Comparison of ENCODE assay signal across 7 mouse cellular contexts in genomic region chr14:54894296-54895151, GRCm38 (mm10). TPM values are rescaled to one million over a fixed set of nuclear protein-coding genes. Genes with fewer than 3 reads are reported as not detected.
DNase-seq lines count a peak whose midpoint lies in the region; ATAC-seq and TF ChIP-seq lines count a peak whose summit lies in the region.

No protein-coding gene starts in this region.

- H3K9me3 ChIP-seq in ES-Bruce4 (replicated peaks; ENCODE audit: control insufficient read depth, insufficient read depth, low read length, poor library complexity, severe bottlenecking), result no peaks in the 10 kb centered on the region
- no peaks in the 10 kb centered on the region for H3K9me3 ChIP-seq in heart, embryonic 16.5 days (replicated peaks; ENCODE audit: control insufficient read depth, low read length)

- DNase-seq in R1 (ENCODE audit: low read depth, low spot score), result peak; percentile 51
- DNase-seq in kidney, postnatal 25 days, result peak; percentile 70 to 87
- peak; percentile 60 for DNase-seq in right cerebral cortex, postnatal 14 days

- H3K27me3 ChIP-seq in ES-Bruce4 (ENCODE audit: control insufficient read depth, insufficient read depth, low read length, poor library complexity, severe bottlenecking), result no peaks in the 10 kb centered on the region
- no peaks in the 10 kb centered on the region for H3K27me3 ChIP-seq in heart, embryonic 16.5 days (ENCODE audit: control insufficient read depth, insufficient read depth, low read length)

- H3K4me3 ChIP-seq in ES-Bruce4 (ENCODE audit: low read depth, low read length) (peak overlapping the region; percentile 98), macrophage (ENCODE audit: inconsistent target) (peak overlapping the region; percentile 77)
- peak overlapping the region; percentile 97 for H3K4me3 ChIP-seq in heart, embryonic 16.5 days (ENCODE audit: low read length)

- H3K9ac ChIP-seq in ES-Bruce4 (ENCODE audit: low read depth, poor library complexity, severe bottlenecking), result peak overlapping the region; percentile 100
- H3K9ac ChIP-seq in heart, embryonic 16.5 days (ENCODE audit: low read length), result peak overlapping the region; percentile 99

- no peak for TF ChIP-seq CTCF in ES-Bruce4 (IDR thresholded peaks at IDR 0.05; ENCODE audit: low read depth, low read length)

- H3K4me2 ChIP-seq in heart, embryonic 16.5 days (ENCODE audit: low read depth, low read length), result peak overlapping the region; percentile 85

- H3K27ac ChIP-seq in ES-Bruce4 (ENCODE audit: insufficient read depth, low read length), result peak overlapping the region; percentile 53; the same call in 1 of the 2 replicates
- H3K27ac ChIP-seq in heart, embryonic 16.5 days (ENCODE audit: low read length), result peak overlapping the region; percentile 94
- peak overlapping the region; percentile 14 for H3K27ac ChIP-seq in macrophage

- no peak for TF ChIP-seq EP300 in ES-Bruce4 (IDR thresholded peaks at IDR 0.05; ENCODE audit: insufficient read depth, low read depth, low read length)

- H3K36me3 ChIP-seq in ES-Bruce4 (ENCODE audit: control insufficient read depth, insufficient read depth, low read length, poor library complexity, severe bottlenecking) (peaks cover 34% of the 10 kb centered on the region), macrophage (ENCODE audit: inconsistent target) (peaks cover 26% of the 10 kb centered on the region)
- H3K36me3 ChIP-seq in heart, embryonic 16.5 days (ENCODE audit: control insufficient read depth, insufficient read depth), result peaks cover 31% of the 10 kb centered on the region

- no peak for TF ChIP-seq POLR2A in ES-Bruce4 (IDR thresholded peaks at IDR 0.05; ENCODE audit: insufficient read depth, low read length)

- under 1% methylated on average over 54 of the region's 54 CpGs for WGBS in heart, embryonic 16.5 days
- under 1% methylated on average over 52 of the region's 54 CpGs for WGBS in macrophage (ENCODE audit: missing documents)

- H3K4me1 ChIP-seq in ES-Bruce4 (ENCODE audit: control insufficient read depth, insufficient read depth, low read length), result peaks cover 2% of the 10 kb centered on the region
- H3K4me1 ChIP-seq in heart, embryonic 16.5 days (ENCODE audit: control insufficient read depth, insufficient read depth, low read length), result peaks cover 20% of the 10 kb centered on the region

- ATAC-seq in erythroblast, adult 5-6 weeks (replicated peaks; ENCODE audit: low FRiP score, poor library complexity, severe bottlenecking), result peak; percentile 35; the same call in 1 of the 2 replicates
- ATAC-seq in heart, embryonic 16.5 days (replicated peaks; ENCODE audit: extremely low read depth, insufficient read depth, low FRiP score), result peak; percentile 73

- H3K79me2 ChIP-seq in macrophage (ENCODE audit: inconsistent target), result peaks cover 25% of the 10 kb centered on the region

RNA-seq across cellular contexts. Expression of gene Pabpn1, which starts 2.2 kb away (rescaled TPM):
- polyA plus RNA-seq in ES-Bruce4 (2011; ENCODE audit: insufficient read depth, insufficient read length, low read depth, missing spikeins) (317 and 318 TPM in 2 replicates), macrophage (2018) (71.0 to 98.7 TPM (median 86.0 TPM) in 3 replicates)
- total RNA-seq in erythroblast, adult 5-6 weeks (2015; ENCODE audit: low replicate concordance), result 26.3 and 41.1 TPM in 2 replicates
- 54.6 and 55.9 TPM in 2 replicates for total RNA-seq in erythroblast, adult 5-6 weeks (2017; ENCODE audit: low replicate concordance)
- polyA plus RNA-seq in heart, embryonic 16.5 days (2015; fragmentation: Nextera tagmentation; extraction: Ambion mirVana), result 61.9 and 68.4 TPM in 2 replicates
- total RNA-seq in macrophage (2018; cell fraction: chromatin; rRNA removed), result 100 to 1,000 TPM; 222 to 552 (median 353) TPM
- 10 to 100 TPM; 63.5 to 89.5 (median 74.3) TPM for total RNA-seq in macrophage (2018; cell fraction: cytosol; rRNA removed)
- 100 to 1,000 TPM; 125 to 363 (median 195) TPM for total RNA-seq in macrophage (2018; cell fraction: nucleus; rRNA removed)

RNA-seq across cellular contexts. Expression of gene Gm20521, which starts 11.3 kb away (rescaled TPM):
- not detected in 2 replicates for polyA plus RNA-seq in ES-Bruce4 (2011; ENCODE audit: insufficient read depth, insufficient read length, low read depth, missing spikeins)
- total RNA-seq in erythroblast, adult 5-6 weeks (2015; ENCODE audit: low replicate concordance), result not detected in 2 replicates
- not detected in 2 replicates for total RNA-seq in erythroblast, adult 5-6 weeks (2017; ENCODE audit: low replicate concordance)
- polyA plus RNA-seq in heart, embryonic 16.5 days (2015; fragmentation: Nextera tagmentation; extraction: Ambion mirVana), result not detected in 2 replicates
- 10 to 100 TPM in 1 of 26 experiments, 1 to 10 TPM in 21, not detected in 4; 1.0 to 17.5 (median 4.4) TPM for total RNA-seq in macrophage (2018; cell fraction: chromatin; rRNA removed)
- total RNA-seq in macrophage (2018; cell fraction: cytosol; rRNA removed), result 1 to 10 TPM in 22 of 26 experiments, under 1 TPM in 4; 0.39 to 3.3 (median 1.6) TPM
- total RNA-seq in macrophage (2018; cell fraction: nucleus; rRNA removed), result 1 to 10 TPM in 15 of 26 experiments, under 1 TPM in 3, not detected in 8; 0.60 to 4.3 (median 2.0) TPM
- polyA plus RNA-seq in macrophage (2018), result 0.28 to 3.5 TPM (median 1.1 TPM) in 3 replicates

RNA-seq across cellular contexts. Expression of gene Bcl2l2, which starts 11.3 kb away (rescaled TPM):
- polyA plus RNA-seq in ES-Bruce4 (2011; ENCODE audit: insufficient read depth, insufficient read length, low read depth, missing spikeins), result 25.0 and 26.8 TPM in 2 replicates
- 0.77 and 0.84 TPM in 2 replicates for total RNA-seq in erythroblast, adult 5-6 weeks (2015; ENCODE audit: low replicate concordance)
- total RNA-seq in erythroblast, adult 5-6 weeks (2017; ENCODE audit: low replicate concordance), result 1.0 and 4.6 TPM in 2 replicates
- polyA plus RNA-seq in heart, embryonic 16.5 days (2015; fragmentation: Nextera tagmentation; extraction: Ambion mirVana), result 3.3 and 4.3 TPM in 2 replicates
- total RNA-seq in macrophage (2018; cell fraction: chromatin; rRNA removed), result 100 to 1,000 TPM in 8 of 26 experiments, 10 to 100 TPM in 18; 45.7 to 139 (median 77.8) TPM
- 10 to 100 TPM; 14.9 to 22.5 (median 18.3) TPM for total RNA-seq in macrophage (2018; cell fraction: cytosol; rRNA removed)
- 100 to 1,000 TPM in 4 of 26 experiments, 10 to 100 TPM in 22; 52.2 to 123 (median 79.5) TPM for total RNA-seq in macrophage (2018; cell fraction: nucleus; rRNA removed)
- 13.5 to 20.1 TPM (median 14.7 TPM) in 3 replicates for polyA plus RNA-seq in macrophage (2018)

RNA-seq across cellular contexts. Expression of gene Ppp1r3e, which starts 17.2 kb away (rescaled TPM):
- polyA plus RNA-seq in ES-Bruce4 (2011; ENCODE audit: insufficient read depth, insufficient read length, low read depth, missing spikeins) (4.2 and 6.3 TPM in 2 replicates), macrophage (2018) (9.4 to 27.5 TPM (median 11.3 TPM) in 3 replicates)
- total RNA-seq in erythroblast, adult 5-6 weeks (2015; ENCODE audit: low replicate concordance), result 1.9 TPM in 1 of 2 replicates, not detected in the other
- total RNA-seq in erythroblast, adult 5-6 weeks (2017; ENCODE audit: low replicate concordance), result 0.70 and 3.7 TPM in 2 replicates
- polyA plus RNA-seq in heart, embryonic 16.5 days (2015; fragmentation: Nextera tagmentation; extraction: Ambion mirVana), result 0.59 and 1.4 TPM in 2 replicates
- total RNA-seq in macrophage (2018; cell fraction: chromatin; rRNA removed), result 10 to 100 TPM in 12 of 26 experiments, 1 to 10 TPM in 14; 2.9 to 25.7 (median 7.7) TPM
- 10 to 100 TPM in 25 of 26 experiments, 1 to 10 TPM in 1; 9.6 to 26.5 (median 15.9) TPM for total RNA-seq in macrophage (2018; cell fraction: cytosol; rRNA removed)
- 10 to 100 TPM in 19 of 26 experiments, 1 to 10 TPM in 7; 7.2 to 45.8 (median 12.8) TPM for total RNA-seq in macrophage (2018; cell fraction: nucleus; rRNA removed)

RNA-seq across cellular contexts. Expression of gene Slc22a17, which starts 18.4 kb away (rescaled TPM):
- polyA plus RNA-seq in ES-Bruce4 (2011; ENCODE audit: insufficient read depth, insufficient read length, low read depth, missing spikeins), result 25.9 and 29.0 TPM in 2 replicates
- total RNA-seq in erythroblast, adult 5-6 weeks (2015; ENCODE audit: low replicate concordance), result 1.5 TPM in 1 of 2 replicates, not detected in the other
- 0.60 TPM in 1 of 2 replicates, not detected in the other for total RNA-seq in erythroblast, adult 5-6 weeks (2017; ENCODE audit: low replicate concordance)
- 27.2 and 31.9 TPM in 2 replicates for polyA plus RNA-seq in heart, embryonic 16.5 days (2015; fragmentation: Nextera tagmentation; extraction: Ambion mirVana)
- 1 to 10 TPM in 4 of 26 experiments, under 1 TPM in 7, not detected in 15; 0.26 to 2.1 (median 0.84) TPM for total RNA-seq in macrophage (2018; cell fraction: chromatin; rRNA removed)
- total RNA-seq in macrophage (2018; cell fraction: cytosol; rRNA removed), result under 1 TPM in 18 of 26 experiments, not detected in 8; 0.03 to 0.42 (median 0.12) TPM
- 1 to 10 TPM in 2 of 26 experiments, under 1 TPM in 11, not detected in 13; 0.25 to 1.5 (median 0.55) TPM for total RNA-seq in macrophage (2018; cell fraction: nucleus; rRNA removed)
- 0.14 to 0.26 TPM in 2 of 3 replicates, not detected in the other for polyA plus RNA-seq in macrophage (2018)

Comparison
In these comparisons a context has a peak if more than half of its experiments do, and no peak if none do; other contexts are left out.
1. Peak in every context shown above with its lines: DNase-seq, ATAC-seq, H3K4me3 ChIP-seq and H3K27ac ChIP-seq.
2. H3K27ac ChIP-seq: peak in every context shown above with its lines; median percentile 94 in heart, embryonic 16.5 days; 53 in ES-Bruce4; 14 in macrophage.